Mouse (Mus musculus): ENCODE data around the gene Rab19.
"Not testable (repeated sequence)": the region's sequence is repeated elsewhere in the genome, so short reads cannot be mapped to it uniquely, and the experiment has no call there.

Rab19 gene

DNA sequence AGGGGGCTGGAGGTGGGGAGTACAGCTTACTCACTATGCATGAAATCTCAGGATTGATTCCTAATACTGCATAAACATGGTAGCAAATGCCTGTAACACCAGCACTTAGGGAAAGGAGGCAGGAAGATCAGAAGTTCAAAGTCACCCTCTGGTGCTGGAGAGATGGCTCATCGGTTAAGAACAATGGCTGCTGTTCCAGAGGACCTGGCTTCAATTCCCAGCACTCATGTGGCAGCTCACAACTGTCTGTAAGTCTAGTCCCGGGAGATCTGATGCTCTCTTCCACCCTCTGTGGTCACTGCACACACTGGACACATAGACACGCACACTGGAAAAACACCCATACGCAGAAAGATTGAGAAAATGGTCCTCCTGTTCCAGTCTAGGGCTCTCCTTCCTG is 52.2 kb downstream of the Rab19 start:
- no peak for DNase-seq

GRCm38 (mm10) chr6:39433701-39434100 is 52.7 kb downstream of the Rab19 start:
- DNase-seq, result no peak

DNA sequence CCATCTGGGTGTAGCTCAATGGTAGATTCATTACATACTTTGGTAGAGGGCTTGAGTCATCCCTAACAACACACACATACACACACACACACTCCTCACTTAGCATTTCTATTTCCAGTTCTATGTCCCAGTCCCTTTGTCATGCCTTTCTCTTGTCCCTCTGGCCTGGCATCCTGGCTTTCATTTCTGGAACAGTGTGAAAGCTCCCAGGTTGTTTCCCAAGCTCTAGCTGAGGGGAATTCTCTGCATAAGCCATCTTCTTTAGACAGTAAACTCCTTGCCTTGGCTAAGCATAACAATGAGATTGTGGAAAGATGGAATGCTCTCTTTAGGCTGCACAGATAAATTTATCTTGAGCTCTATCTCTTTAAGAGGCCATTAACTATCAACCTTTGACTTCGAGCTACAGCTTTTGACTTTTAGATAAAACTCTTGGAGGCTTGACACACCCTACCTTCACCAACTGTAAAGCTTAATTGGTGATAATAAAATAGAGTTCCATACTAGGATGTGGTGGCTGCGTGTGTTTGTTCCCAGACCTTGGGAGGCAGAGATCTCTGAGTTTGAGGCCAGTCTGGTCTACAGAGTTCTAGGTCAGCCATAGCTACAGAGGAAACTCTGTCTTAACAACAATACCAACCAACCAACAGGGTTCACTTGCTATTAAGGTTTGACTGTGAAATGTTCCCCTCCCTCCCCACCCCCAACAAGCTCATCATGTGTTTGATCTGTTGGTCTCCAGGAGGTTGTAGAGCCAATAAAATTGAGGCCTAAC is 53.3 kb downstream of the Rab19 start:
- DNase-seq, result no peak

GRCm38 (mm10) chr6:39434886-39435492 is 54.0 kb downstream of the Rab19 start:
- DNase-seq, result no peak

DNA sequence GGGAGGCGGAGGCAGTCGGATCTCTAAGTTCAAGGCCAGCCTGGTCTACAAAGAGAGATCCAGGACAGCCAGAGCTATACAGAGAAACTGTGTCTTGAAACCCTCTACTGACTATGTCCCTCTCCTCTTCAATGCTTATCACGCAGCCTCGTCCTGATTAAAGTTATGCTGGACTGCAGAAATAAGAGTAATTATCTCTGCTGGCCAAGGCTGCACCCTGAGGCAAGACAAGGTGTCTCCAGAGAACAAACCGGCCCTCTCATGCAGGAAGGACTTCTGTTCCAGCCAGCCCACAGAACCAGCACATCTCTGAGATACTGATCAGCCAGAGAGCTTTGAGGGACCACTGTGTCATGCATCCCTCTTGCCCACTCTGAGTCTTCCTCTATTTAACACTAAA is 54.9 kb downstream of the Rab19 start:
- DNase-seq, result no peak

GRCm38 (mm10) chr6:39437519-39437918 is 56.5 kb downstream of the Rab19 start:
- not testable (repeated sequence) for DNase-seq

Data from lung, postnatal 4 days (tissue).